Mouse (Mus musculus): Measurements from ENCODE around the gene Gm14496.
"Not testable (repeated sequence)": the region's sequence is repeated elsewhere in the genome, so short reads cannot be mapped to it uniquely, and the experiment has no call there.

Gene Gm14496

DNA sequence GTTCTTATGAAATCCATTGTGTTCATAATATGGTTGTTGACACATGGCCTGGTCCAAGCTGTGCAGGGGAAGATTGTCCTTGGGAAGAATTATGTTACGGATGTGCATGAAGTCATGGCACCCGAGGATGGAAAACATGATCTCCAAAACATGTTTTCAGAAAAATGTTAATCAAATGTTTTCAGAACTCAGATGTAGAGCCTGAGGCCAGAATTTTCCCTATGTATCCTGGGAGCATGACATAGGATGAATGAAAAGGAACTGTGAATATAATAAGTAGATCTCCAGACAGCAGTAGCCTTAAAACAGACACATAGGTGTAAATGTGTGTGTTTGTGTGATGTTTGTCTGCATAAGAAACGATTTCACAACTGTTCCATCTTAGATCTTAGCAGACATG, at the start of gene Gm14496:
TSS of gene Gm14496 (plus strand) at position 301 of the 400 bp plus-strand sequence.
- no peak for DNase-seq

- DNase-seq = not testable (repeated sequence)
Observed at GRCm38 (mm10) chr2:181952747-181953680, 37.9 kb upstream of the Gm14496 start.

DNA sequence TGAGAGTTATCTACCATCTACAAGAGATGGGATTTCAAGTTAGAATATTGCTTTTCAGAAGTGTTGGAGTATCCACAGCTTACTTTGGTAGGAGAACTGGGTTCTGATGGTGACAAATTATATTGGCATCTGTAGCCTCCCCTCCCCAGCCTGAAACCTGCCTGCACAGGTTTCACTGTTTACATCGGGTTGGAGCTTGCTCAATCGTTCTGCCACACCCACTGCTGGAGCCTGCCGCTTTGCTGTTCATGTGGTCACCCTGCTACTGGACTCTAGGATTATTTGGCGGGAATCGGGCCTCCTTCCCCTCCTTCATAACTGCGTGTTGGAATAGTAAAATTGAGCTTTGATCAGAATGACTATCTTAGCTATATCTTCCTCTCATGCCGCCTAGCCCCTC, 22.5 kb upstream of the Gm14496 start:
- DNase-seq = no peak

DNA sequence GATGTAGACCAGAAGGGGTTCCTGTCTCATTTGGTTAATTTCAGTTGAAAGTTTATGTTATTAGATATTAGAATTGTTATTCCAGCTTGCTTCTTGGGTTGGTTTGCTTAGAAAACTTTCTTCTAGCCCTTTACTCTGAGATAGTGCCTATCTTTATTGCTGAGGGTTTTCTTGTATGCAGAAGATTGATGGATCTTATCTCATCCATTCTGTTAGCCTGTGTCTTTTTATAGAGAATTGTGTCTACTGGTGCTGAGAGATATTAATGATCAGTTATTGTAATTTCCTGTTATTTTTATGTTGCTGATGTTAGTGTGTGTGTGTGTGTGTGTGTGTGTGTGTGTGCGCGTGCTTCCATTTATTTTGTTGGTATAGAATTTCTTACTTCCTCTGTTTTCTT, 21.7 kb upstream of the Gm14496 start:
- DNase-seq = no peak

- not testable (repeated sequence) for DNase-seq
Observed at GRCm38 (mm10) chr2:181981969-181982368, 9.0 kb upstream of the Gm14496 start.
